Mouse (Mus musculus) stomach, postnatal 0 days (tissue): ENCODE measurements around the gene Ric8b.

Experiments used
- CTCF ChIP-seq: IDR thresholded peaks from 2 replicates; pipeline ENCODE4 v1.5.1; 2016; ENCODE audit warnings: antibody characterized with exemption, low read depth, mild to moderate bottlenecking, moderate library complexity
- EP300 ChIP-seq: optimal IDR thresholded peaks from 2 replicates; pipeline ENCODE3; 2016; ENCODE audit warnings: antibody characterized with exemption

DNA sequence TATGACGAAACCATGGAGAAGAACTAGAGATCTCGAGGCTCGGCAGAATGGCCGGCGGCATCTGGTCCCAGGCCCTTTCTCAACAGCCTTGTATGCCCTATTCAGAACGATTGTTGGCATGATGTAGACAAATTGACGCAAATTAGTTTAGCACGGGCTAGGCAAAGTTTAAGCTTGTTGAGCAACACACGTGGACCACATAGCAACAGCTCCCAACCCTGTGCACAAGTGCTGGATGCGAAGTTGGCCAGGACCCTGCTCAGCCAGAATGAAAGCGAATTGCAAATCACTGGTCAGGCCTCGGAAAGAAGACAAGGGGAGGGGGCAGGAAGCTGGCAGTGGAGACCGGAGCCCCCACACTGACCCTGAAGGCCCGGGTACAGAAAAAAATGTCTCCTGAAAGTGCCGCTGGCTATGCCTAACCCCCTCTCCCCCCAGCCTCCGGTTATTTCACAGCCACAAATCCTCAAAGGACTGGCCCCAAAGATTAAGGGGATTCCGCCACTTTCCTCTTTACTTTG, 126.8 kb downstream of the Ric8b start:
- no peak for TF ChIP-seq CTCF
- no peak for TF ChIP-seq EP300
